Mouse (Mus musculus) kidney, embryonic 14.5 days (tissue): ENCODE measurements at regions not wholly inside any gene's neighbourhood (a gene's known extent, or its start where the extent isn't known, plus 50 kb on each side); places are given as distances from the start of the nearest gene placed in this dataset.
"Not testable (repeated sequence)": the region's sequence is repeated elsewhere in the genome, so short reads cannot be mapped to it uniquely, and the experiment has no call there.

ENCODE experiments used
- ATAC-seq: fragments of 200-750 bp; cut with Nextera tagmentation; 2 replicates; pipeline ENCODE4 v1.8.0; 2017; ENCODE audit warnings: moderate number of reproducible peaks, mild to moderate bottlenecking, moderate TSS enrichment, moderate library complexity; ENCODE audit not compliant: low FRiP score, low TSS enrichment
- H3K27ac ChIP-seq: fragments of 300-500 bp; sonication (generic); 2 replicates; pipeline ENCODE4 v1.5.1; 2014; ENCODE audit warnings: low read depth, mild to moderate bottlenecking, low read length, moderate library complexity, mixed read lengths
- H3K27me3 ChIP-seq: fragments of 300-500 bp; sonication (generic); 2 replicates; pipeline ENCODE4 v1.6.1; 2014; ENCODE audit warnings: mild to moderate bottlenecking, low read length; ENCODE audit not compliant: control insufficient read depth, insufficient read depth
- H3K36me3 ChIP-seq: fragments of 300-500 bp; sonication (generic); 2 replicates; pipeline ENCODE4 v1.6.1; 2014; ENCODE audit warnings: low read length, mixed read lengths; ENCODE audit not compliant: control insufficient read depth, insufficient read depth
- H3K4me1 ChIP-seq: fragments of 300-500 bp; sonication (generic); 2 replicates; pipeline ENCODE4 v1.6.1; 2014; ENCODE audit warnings: low read length, mixed read lengths; ENCODE audit not compliant: control insufficient read depth, insufficient read depth
- H3K4me2 ChIP-seq: fragments of 300-500 bp; sonication (generic); replicated peaks from 2 replicates; pipeline ENCODE4 v1.6.1; 2014; ENCODE audit warnings: low read depth, mild to moderate bottlenecking, low read length
- H3K4me3 ChIP-seq: fragments of 300-500 bp; sonication (generic); 2 replicates; pipeline ENCODE4 v1.5.1; 2014; ENCODE audit warnings: mild to moderate bottlenecking, low read length
- H3K9ac ChIP-seq: fragments of 300-500 bp; sonication (generic); 2 replicates; pipeline ENCODE4 v1.6.1; 2014; ENCODE audit warnings: low read depth, mild to moderate bottlenecking, low read length, moderate library complexity
- H3K9me3 ChIP-seq: fragments of 300-500 bp; sonication (generic); 2 replicates; pipeline ENCODE4 v1.6.1; 2016; ENCODE audit warnings: low read length; ENCODE audit not compliant: control insufficient read depth
- WGBS: fragments of 180-500 bp; shearing (Covaris S2); extraction: QIAGEN DNeasy Blood & Tissue Kit; methylation state at CpG from one replicate; pipeline ENCODE4 v1.1.7; 2014; 5-methylcytosine and 5-hydroxymethylcytosine counted together

- Histone ChIP-seq H3K4me3 (no peak overlapping the region), H3K36me3 (no peaks in the 10 kb centered on the region), H3K27ac (no peak overlapping the region), H3K27me3 (no peaks in the 10 kb centered on the region), H3K9ac (no peak overlapping the region), H3K4me1 (no peaks in the 10 kb centered on the region), H3K9me3 (no peaks in the 10 kb centered on the region), H3K4me2 (no peak overlapping the region)
- no peak for ATAC-seq
- WGBS: 53% methylated on average over 3 of the region's 3 CpGs
Observed at GRCm38 (mm10) chr10:66607141-66607540, 488.8 kb upstream of the Jmjd1c start.

GRCm38 (mm10) chr10:66616280-66616679, 479.6 kb upstream of the Jmjd1c start:
- Histone ChIP-seq H3K4me2 (no peak overlapping the region), H3K27me3 (no peaks in the 10 kb centered on the region), H3K4me1 (no peaks in the 10 kb centered on the region), H3K4me3 (no peak overlapping the region), H3K9me3 (no peaks in the 10 kb centered on the region), H3K27ac (no peak overlapping the region), H3K36me3 (no peaks in the 10 kb centered on the region), H3K9ac (no peak overlapping the region)
- WGBS: 67% methylated on average over 3 of the region's 3 CpGs
- ATAC-seq: no peak

- Histone ChIP-seq H3K4me2 (no peak overlapping the region), H3K36me3 (no peaks in the 10 kb centered on the region), H3K4me1 (no peaks in the 10 kb centered on the region), H3K4me3 (no peak overlapping the region), H3K9me3 (no peaks in the 10 kb centered on the region), H3K27me3 (no peaks in the 10 kb centered on the region), H3K27ac (no peak overlapping the region), H3K9ac (no peak overlapping the region)
- ATAC-seq: no peak
- WGBS: 53% methylated on average over 3 of the region's 3 CpGs
Observed at GRCm38 (mm10) chr10:66630996-66631395, 464.9 kb upstream of the Jmjd1c start.

GRCm38 (mm10) chr10:66640890-66641847, 454.8 kb upstream of the Jmjd1c start:
- ATAC-seq: no peak
- no peak overlapping the region for H3K27ac ChIP-seq
- 72% methylated on average over 24 of the region's 24 CpGs for WGBS
- H3K9me3 ChIP-seq: no peaks in the 10 kb centered on the region
- H3K4me2 ChIP-seq: no peak overlapping the region
- no peaks in the 10 kb centered on the region for H3K4me1 ChIP-seq
- H3K36me3 ChIP-seq: no peaks in the 10 kb centered on the region
- H3K4me3 ChIP-seq: no peak overlapping the region
- H3K27me3 ChIP-seq: no peaks in the 10 kb centered on the region
- H3K9ac ChIP-seq: no peak overlapping the region

GRCm38 (mm10) chr10:66641966-66642365, 454.0 kb upstream of the Jmjd1c start:
- WGBS: 92% methylated on average over 6 of the region's 6 CpGs
- Histone ChIP-seq H3K4me3 (no peak overlapping the region), H3K4me2 (no peak overlapping the region)

GRCm38 (mm10) chr10:66643160-66643559, 452.8 kb upstream of the Jmjd1c start:
- Histone ChIP-seq H3K9ac (no peak overlapping the region), H3K4me1 (no peaks in the 10 kb centered on the region), H3K9me3 (no peaks in the 10 kb centered on the region), H3K27ac (no peak overlapping the region), H3K4me2 (no peak overlapping the region), H3K36me3 (no peaks in the 10 kb centered on the region), H3K27me3 (no peaks in the 10 kb centered on the region), H3K4me3 (no peak overlapping the region)
- no peak for ATAC-seq
- WGBS: 61% methylated on average over 5 of the region's 5 CpGs

More at GRCm38 (mm10) chr10:66641966-66642365, 454.0 kb upstream of the Jmjd1c start:
- ATAC-seq: no peak
- no peaks in the 10 kb centered on the region for H3K27me3 ChIP-seq
- no peak overlapping the region for H3K9ac ChIP-seq
- no peaks in the 10 kb centered on the region for H3K36me3 ChIP-seq
- H3K4me1 ChIP-seq: no peaks in the 10 kb centered on the region
- H3K27ac ChIP-seq: no peak overlapping the region
- no peaks in the 10 kb centered on the region for H3K9me3 ChIP-seq

- no peak for ATAC-seq
- Histone ChIP-seq H3K27me3 (no peaks in the 10 kb centered on the region), H3K4me3 (no peak overlapping the region), H3K9ac (no peak overlapping the region), H3K27ac (no peak overlapping the region), H3K9me3 (peaks cover 3% of the 10 kb centered on the region; the same call in 1 of the 2 replicates), H3K4me1 (no peaks in the 10 kb centered on the region), H3K4me2 (no peak overlapping the region), H3K36me3 (no peaks in the 10 kb centered on the region)
- WGBS: 83% methylated on average over 5 of the region's 5 CpGs
Observed at GRCm38 (mm10) chr10:66657520-66657919, 438.4 kb upstream of the Jmjd1c start.

GRCm38 (mm10) chr10:66683160-66683559, 412.8 kb upstream of the Jmjd1c start:
- H3K27ac ChIP-seq: no peak overlapping the region
- no peak for ATAC-seq
- no peaks in the 10 kb centered on the region for H3K36me3 ChIP-seq
- H3K4me2 ChIP-seq: no peak overlapping the region
- no peak overlapping the region for H3K9ac ChIP-seq
- H3K4me1 ChIP-seq: no peaks in the 10 kb centered on the region
- 69% methylated on average over 6 of the region's 6 CpGs for WGBS
- H3K4me3 ChIP-seq: no peak overlapping the region
- H3K27me3 ChIP-seq: no peaks in the 10 kb centered on the region
- peaks cover 6% of the 10 kb centered on the region; the same call in 1 of the 2 replicates for H3K9me3 ChIP-seq

- not testable (repeated sequence) for H3K4me3 ChIP-seq, ATAC-seq, H3K36me3 ChIP-seq, H3K4me2 ChIP-seq, H3K4me1 ChIP-seq, H3K9ac ChIP-seq, H3K27ac ChIP-seq, H3K27me3 ChIP-seq
- peaks cover 13% of the 10 kb centered on the region; the same call in 1 of the 2 replicates for H3K9me3 ChIP-seq
- WGBS: 79% methylated on average over 2 of the region's 2 CpGs
Observed at GRCm38 (mm10) chr10:66689196-66689595, 406.7 kb upstream of the Jmjd1c start.
